Mouse (Mus musculus) CH12.LX (cell line): Measurements from ENCODE around the gene Hspb9.

Source experiments
- CHD2 ChIP-seq: IDR thresholded peaks from 2 replicates; pipeline ENCODE4 v1.6.1; 2011; ENCODE audit warnings: low read length, improper control_type of control experiment
- CTCF ChIP-seq, 2 experiments: IDR thresholded peaks in 1 of 2; conservative IDR thresholded peaks in 1 of 2; 2 replicates each; pipeline ENCODE4 v1.5.1; 2011 to 2012; ENCODE audit warnings: low read depth in 2 of 2, low read length in 2 of 2, improper control_type of control experiment in 1 of 2, inconsistent platforms in 1 of 2, mild to moderate bottlenecking in 1 of 2, moderate library complexity in 1 of 2
- EP300 ChIP-seq: IDR thresholded peaks from 2 replicates; pipeline ENCODE4 v1.6.1; 2011; ENCODE audit warnings: low read length, improper control_type of control experiment
- HCFC1 ChIP-seq: IDR thresholded peaks from 2 replicates; pipeline ENCODE4 v1.6.1; 2012; ENCODE audit warnings: low read depth, mild to moderate bottlenecking, inconsistent platforms, low read length, improper control_type of control experiment
- KAT2A ChIP-seq: IDR thresholded peaks from 2 replicates; pipeline ENCODE4 v1.6.1; 2012; ENCODE audit warnings: low read length, improper control_type of control experiment, inconsistent platforms; ENCODE audit not compliant: insufficient replicate concordance
- MYC ChIP-seq: IDR thresholded peaks from 2 replicates; pipeline ENCODE4 v1.6.1; 2011; ENCODE audit warnings: low read depth, mild to moderate bottlenecking, improper control_type of control experiment, low read length
- POLR2A ChIP-seq: IDR thresholded peaks from 2 replicates; pipeline ENCODE4 v1.6.1; 2011; ENCODE audit warnings: low read depth, mild to moderate bottlenecking, improper control_type of control experiment, low read length
- SMC3 ChIP-seq: IDR thresholded peaks from 2 replicates; pipeline ENCODE4 v1.6.1; 2011; ENCODE audit warnings: low read depth, low read length, improper control_type of control experiment
- TBP ChIP-seq: conservative IDR thresholded peaks from 2 replicates; pipeline ENCODE4 v1.6.1; 2011; ENCODE audit warnings: low read depth, low read length, improper control_type of control experiment
- USF1 ChIP-seq: IDR thresholded peaks from 2 replicates; pipeline ENCODE4 v1.6.1; 2014; ENCODE audit warnings: low read depth, mild to moderate bottlenecking, inconsistent platforms, low read length, improper control_type of control experiment
- ZC3H11A ChIP-seq: IDR thresholded peaks from 2 replicates; pipeline ENCODE4 v1.6.1; 2012; ENCODE audit warnings: low read depth, mild to moderate bottlenecking, inconsistent platforms, low read length, improper control_type of control experiment
- ZNF384 ChIP-seq: IDR thresholded peaks from 2 replicates; pipeline ENCODE4 v1.6.1; 2012; ENCODE audit warnings: low read depth, low read length, improper control_type of control experiment, inconsistent platforms

GRCm38 (mm10) chr11:100741348-100741747 is 27.7 kb downstream of the Hspb9 start:
- TF ChIP-seq CTCF (conservative IDR thresholded peaks at IDR 0.05 in 1 of 2, IDR thresholded peaks at IDR 0.05 in 1 of 2; ENCODE audit: low read depth in 2 of 2, low read length in 2 of 2), result no peak
- TF ChIP-seq ZC3H11A, result no peak
- no peak for TF ChIP-seq POLR2A
- no peak for TF ChIP-seq CHD2
- no peak for TF ChIP-seq TBP
- TF ChIP-seq MYC, result no peak
- no peak for TF ChIP-seq HCFC1
- TF ChIP-seq USF1, result no peak
- TF ChIP-seq SMC3, result no peak
- no peak for TF ChIP-seq EP300
- TF ChIP-seq KAT2A, result no peak
- TF ChIP-seq ZNF384, result no peak
